Mouse (Mus musculus) heart, postnatal 25 days (tissue): ENCODE measurements around the gene Gm20388. TPM values are rescaled to one million over a fixed set of nuclear protein-coding genes. Genes with fewer than 3 reads are reported as not detected.

Experiments
- DNase-seq: peaks from one replicate; pipeline ENCODE4 v3.0.0; 2022; ENCODE audit warnings: low spot score
- intact Hi-C: fragments of 180-260 bp; cut with DNase I; formaldehyde crosslinking; loops from one replicate; pipeline ENCODE4 v1.15.1; 2025
- total RNA-seq, 2 experiments: library from RNA; stranded (reverse); gene quantifications; 2 replicates each; pipeline ENCODE4 v1.2.3; 2021

The Gm20388 gene
- total RNA-seq, 2 experiments from 2014 or later = 2.7 TPM; not detected in 1

DNA sequence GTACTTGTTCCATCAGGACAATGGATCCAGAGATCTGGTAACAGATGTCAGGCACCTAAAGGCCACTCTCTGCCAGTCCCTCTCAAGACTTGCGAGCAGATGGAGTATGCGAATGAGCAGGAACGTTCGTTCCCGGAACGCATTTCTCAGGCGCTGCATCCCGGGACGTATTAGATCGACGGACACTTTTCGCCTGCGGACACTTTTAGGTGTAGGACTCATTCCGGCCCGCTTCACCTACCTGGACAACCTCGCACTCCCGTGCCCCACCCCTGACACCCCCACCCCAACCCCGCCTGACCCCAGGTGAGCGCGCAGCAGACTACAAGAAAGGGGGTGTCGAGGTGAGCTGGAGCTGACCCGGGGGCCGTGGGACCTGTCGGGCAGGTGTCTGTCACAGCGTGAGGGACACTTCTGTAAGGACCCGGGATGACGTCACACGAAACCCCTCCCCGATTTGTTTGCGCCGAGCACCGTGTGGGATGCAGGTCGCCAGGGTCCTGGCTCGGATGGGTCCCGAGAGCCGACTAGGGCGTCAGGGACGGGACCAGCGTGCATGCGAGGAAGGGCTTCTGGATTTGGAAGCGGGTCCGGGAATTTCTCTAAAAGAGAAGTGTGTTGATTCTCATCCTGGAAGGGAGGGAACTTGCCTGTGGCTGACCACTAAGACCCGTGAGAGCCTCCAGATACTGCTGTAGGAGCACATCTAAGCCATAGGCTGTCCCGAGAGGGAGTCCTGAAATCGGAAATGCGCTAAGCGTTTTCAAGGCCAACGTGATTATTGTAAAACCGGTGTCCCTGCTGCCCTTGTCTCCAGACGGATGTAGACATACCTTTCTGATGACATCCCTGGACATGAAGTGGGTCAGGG lies 2864.9 kb downstream of the Gm20388 start, which contains the start of gene Acsf3:
TSS of gene Acsf3 (plus strand) at position 202 of the 871 bp plus-strand sequence.
- intact Hi-C loops = loop anchor here (2.0 kb wide), 1 partner anchor 97 kb away; no protein-coding TSS in a partner anchor
- peak; percentile 15 for DNase-seq

DNA sequence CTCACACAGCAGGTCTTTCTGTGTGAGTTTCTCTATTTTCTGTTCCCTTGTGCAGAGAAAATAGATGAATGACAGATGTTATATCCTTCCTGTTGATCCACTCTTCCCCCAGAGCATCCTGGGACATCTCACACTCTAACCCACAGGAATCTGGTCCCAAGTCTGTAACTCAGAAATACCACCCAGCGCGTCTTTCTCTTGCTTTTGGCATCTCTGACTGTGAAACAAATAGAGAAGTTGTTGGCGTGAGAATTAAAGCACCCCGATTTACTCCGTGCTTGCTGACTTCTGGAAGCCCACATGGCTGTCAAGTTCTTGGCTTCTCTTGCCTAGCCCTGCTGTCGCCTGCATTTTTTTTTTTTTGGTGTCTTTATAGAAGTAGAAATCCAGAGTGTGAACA lies 2867.1 kb downstream of the Gm20388 start:
- intact Hi-C loops = no loop called here
- DNase-seq = no peak

DNA sequence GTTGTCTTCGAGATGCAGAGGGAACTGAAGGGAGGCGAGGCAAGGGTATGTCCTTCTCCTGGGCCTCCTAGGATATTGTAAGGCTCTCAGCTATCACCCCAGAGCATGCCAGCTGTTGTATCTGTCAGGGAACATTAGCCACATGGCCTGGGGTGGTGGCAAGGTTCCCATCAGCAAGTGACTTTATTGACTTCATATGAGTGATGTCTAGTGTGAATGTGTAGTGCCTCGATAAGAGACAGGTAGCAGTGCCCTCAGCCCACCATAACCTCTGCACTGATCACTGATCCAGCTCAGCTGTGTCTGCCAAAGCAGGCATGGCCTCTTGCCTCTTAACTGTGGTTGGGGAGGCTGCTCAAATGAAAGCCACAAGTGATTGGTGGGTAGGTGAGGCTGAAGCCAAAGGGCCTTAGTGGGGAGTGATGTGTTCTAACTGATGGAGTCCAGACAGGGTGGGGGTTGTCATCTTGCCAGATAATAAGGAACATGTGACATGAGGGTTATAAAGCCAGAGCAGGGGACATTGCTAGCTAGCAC lies 2868.1 kb downstream of the Gm20388 start:
- intact Hi-C loops = no loop called here
- no peak for DNase-seq

DNA sequence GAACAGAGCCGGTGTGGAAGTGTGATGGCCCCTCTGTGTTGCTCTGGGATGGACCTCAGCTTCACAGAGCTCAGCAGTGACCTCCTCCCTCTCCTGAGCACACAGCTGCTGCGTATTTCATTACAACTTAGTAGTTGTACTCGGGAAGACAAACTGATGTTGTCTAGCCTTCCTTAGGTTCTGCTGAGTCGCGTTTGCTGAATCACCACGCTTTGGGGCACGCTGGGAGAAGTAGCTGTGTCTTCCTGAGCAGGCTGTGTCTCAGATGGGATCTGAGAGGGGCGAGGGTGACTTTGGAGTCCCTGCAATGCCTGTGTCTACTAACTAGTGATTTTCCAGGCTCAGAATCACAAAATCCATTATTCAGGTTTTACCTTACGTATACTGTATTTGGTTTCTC lies 2868.6 kb downstream of the Gm20388 start:
- intact Hi-C loops = no loop called here

DNA sequence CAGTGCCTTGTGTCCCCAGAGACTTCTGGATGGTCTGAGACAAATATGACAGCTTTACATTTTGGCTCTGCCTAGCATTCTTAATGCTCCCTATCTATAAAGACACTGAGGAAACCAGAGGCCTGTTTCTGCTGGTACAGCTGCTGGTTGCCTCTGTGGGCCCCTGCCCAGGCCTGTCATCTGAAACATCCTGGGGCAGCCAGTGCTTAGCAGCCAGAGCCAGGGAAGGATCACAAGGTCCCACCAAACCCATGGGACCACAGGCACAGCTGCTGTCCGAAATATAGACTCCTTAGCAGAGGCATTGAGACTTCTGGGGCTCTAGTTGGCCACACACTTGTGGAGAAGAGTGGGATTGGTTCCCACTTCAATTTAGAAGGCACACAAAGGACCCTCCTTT lies 2874.1 kb downstream of the Gm20388 start:
- DNase-seq = no peak
- intact Hi-C loops = no loop called here

More for the DNA sequence above, 2868.6 kb downstream of the Gm20388 start:
- no peak for DNase-seq

DNA sequence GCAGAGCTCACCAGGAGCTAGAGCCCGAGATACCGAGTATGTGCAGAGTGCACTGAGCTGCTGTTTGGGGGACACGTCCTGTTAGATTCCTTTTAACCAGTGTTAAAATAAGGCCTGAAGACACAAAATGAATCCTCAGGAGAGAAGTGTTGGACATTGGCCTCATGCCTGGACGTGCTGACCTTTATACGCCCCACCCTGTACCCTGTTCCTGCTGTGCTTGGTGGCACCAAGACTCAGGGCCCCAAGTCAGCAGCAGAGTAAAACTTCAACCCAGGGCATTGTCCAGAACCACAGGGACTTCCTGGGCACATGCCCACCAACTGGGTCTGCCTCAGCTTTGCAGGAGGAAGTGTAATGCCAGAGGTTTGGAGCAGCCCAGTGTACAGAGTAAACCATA lies 2879.2 kb downstream of the Gm20388 start:
- intact Hi-C loops = no loop called here
- DNase-seq = no peak

DNA sequence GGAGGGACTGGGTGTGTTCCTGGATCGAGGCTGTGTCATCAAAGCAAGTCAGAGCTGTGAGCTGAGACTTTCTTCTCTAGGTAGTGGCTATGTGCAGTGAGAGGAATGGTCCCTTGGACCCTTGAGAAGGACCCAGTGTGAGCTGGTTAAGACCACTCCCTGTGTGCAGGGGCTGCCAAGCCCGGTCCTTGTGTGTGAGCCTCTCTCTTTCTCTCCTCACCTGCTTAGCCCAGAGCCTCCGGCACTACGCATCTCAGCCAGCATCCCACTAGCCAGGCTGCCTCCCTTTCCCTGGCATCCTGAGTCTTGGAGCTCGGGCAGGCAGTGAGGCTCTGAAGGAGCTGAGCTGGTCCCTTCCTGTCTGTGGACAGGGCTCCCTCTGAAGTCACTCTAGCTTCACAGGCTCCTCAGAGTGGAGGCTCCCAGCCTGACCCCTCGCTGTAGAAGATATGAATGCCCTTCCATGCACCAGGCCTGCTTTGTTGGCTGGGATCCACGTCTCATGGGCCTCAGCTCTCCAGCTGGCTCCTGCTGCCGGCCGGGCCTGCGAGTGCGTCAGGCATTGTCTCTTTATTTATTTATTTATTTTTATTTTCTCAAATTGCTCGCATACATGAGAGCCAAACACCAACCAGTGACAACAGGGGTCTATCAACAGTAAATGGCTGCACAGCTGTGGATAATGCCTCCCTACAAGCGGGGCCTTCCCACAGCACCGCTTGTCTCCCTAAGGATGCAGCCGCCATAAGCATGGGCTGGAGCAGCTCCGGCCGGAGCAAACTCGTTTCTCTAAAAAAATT lies 2882.9 kb downstream of the Gm20388 start:
- peak; percentile 38 for DNase-seq
- intact Hi-C loops = no loop called here

DNA sequence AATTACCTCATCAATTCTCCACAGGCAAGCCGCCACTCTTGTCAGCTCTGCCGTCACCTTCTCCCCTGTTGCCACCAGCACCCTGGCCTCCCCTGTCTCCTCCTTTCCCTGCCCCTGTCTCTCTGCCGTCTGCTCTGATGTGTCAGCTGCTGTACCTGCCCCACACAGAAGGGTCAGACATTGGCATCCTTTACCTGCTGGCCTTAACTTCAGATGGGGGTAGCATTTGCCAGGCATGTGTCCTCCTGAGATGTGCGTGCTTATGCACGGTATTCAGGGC lies 2883.5 kb downstream of the Gm20388 start:
- DNase-seq = no peak
- intact Hi-C loops = no loop called here

DNA sequence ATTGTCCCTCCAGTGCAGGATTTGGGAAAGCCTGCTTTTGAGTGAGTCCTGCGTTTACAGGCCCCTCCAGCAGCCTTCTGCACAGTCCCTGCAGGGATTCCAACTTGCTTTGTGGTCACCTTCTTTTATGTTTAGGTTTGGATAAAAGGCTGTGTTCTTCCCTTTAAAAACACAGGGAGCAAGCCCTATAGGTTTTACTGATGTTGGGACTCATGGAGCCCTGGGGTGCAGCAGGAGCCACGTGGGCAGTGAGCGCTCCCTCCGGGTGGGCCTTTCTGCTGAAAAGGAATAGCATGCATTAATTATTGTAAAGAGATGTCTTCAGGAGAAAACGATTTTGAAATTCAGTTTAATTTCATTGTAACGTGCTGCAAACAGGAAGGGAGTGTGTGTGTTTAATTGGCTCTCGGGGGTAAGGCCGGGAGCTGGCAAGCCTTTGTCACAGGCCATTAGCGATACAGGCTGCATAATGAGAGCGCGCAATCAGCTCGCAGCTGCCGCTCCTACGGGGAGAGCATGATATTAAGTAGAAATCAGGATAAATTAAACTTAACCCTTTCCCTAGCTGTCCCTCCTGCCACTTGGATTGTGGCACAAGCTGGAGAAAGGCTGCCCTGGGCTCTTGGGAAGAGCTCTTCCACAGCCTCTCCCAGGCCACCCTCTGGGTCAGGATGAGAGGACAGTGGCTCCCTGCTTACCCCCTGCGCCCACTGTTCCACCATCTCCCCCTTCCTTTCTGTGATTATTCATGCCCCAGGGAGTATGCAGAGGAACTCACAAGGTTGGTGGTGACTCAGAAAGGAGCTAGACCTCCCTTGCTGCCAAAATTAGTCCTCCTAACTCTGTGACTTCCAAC lies 2893.5 kb downstream of the Gm20388 start:
- no peak for DNase-seq
- intact Hi-C loops = no loop called here

DNA sequence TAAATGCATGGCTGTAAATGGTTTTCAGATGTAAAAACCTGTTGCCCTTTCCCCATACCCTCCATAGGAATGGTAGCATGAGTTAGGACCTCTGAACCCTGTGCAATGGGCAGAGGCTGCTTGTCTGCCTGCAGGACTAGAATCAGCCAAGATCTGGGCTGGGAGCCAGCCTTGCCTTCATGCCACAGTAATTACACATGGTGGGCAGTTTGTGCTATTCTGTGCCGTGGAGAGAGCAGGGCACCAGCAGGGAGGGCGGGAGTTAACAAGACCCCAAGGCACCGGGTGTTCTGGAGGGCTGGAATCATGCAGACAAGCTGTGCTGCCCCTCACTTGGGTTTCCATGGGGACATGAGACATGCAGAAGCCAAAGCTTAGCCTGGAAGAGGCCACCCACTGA lies 2894.7 kb downstream of the Gm20388 start:
- DNase-seq = no peak
- intact Hi-C loops = no loop called here

DNA sequence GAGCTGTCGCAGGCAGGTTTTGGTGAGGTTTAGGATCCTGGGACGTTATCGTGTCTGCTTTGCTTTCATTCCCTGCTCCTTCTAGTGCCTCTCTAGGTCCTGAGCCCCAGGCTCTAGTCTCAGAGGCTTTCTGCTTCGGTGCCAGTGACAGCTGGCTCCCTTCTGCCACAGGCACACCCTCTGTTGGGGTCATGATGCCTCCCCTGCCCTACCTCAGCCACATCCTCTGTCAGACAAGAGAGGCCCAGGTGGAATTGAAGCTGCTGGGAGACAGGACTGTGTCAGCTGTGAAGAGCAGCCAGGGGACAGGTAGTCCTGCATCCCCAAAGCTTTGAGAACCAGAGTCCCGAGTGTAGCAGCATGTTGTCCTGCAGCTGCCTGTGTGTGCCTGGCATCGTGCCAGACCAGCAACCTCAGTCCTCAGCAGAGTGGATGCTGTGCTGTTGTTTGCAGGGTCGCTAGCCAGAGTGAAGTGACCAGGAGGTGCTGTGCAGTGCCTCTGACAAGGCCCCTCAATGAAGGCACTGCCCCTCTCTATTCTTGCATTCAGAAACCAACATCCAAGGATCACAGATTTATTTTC lies 2896.4 kb downstream of the Gm20388 start:
- no peak for DNase-seq
- intact Hi-C loops = no loop called here

DNA sequence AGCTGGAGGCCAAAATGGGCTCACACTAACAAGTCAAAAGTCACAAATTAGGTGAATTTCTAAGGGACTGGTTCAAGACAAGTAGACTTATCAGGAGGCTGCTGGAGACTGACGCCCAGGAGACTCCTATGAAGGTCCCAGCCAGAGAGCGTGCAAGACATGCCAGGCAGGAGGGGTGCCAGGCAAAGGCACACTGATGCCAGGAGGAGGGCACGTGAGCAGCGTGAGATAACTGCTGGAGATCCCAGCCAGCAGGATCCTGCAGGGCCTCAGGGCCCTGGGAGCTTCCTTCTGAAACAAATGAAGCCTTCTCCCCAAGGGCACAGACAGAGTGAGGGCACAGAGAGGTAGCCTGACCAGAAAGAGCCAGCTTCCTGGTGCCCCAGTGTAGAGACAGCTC lies 2897.3 kb downstream of the Gm20388 start:
- DNase-seq = no peak

DNA sequence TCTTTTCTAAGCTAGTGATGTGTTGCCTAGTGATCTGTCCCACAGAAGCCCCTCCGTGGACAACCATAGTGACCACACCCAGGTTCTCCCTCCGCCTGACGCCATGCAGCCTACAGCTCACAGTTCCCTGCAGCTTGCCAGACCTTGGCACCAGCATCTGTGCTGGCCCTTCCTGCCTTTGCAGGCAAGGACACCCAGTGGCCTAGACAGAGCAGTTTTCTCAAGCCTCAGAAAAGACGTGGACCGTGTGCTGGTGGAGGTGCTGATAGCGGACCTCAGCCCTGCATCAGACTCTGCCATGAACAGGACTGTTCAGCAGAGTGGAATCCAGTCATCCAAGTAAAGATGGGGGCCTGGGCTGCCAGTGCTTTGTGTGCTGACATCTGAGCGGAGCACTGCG lies 2899.7 kb downstream of the Gm20388 start:
- intact Hi-C loops = loop anchor here (5.0 kb wide), 3 partner anchors 78 to 193 kb away; no protein-coding TSS in a partner anchor
- no peak for DNase-seq

More for the DNA sequence above, 2897.3 kb downstream of the Gm20388 start:
- intact Hi-C loops = no loop called here

DNA sequence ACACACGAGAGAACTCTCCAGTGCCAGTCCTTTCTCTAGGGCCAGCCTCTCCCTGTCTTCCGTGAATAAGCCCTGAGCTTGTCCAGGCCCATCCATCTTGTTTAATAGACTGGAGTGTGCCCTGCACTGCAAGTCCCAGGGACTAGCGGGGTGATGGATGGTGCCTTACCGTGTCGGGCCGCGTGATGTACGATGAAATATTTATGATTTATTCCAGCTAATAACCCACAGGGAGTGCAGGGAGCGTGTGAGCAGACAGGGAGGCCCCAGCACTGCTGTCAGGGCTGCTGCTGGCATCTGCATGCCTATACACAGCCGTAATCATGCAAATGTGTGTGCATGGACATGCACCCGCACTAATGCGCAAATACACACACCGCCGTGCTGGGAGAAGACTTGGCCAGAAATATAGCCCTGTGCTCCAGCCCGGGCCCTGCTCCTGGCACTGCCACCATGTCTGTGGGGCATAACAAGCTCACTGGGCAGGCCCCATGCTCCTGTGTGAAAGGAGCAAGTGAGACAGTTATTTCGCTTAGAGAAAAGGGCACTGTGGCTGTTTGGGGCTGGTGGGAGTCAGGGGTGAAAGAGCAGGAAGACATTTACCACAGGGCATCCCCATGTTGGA lies 2901.3 kb downstream of the Gm20388 start:
- intact Hi-C loops = loop anchor here (5.0 kb wide), 3 partner anchors 80 to 195 kb away; no protein-coding TSS in a partner anchor
- DNase-seq = no peak

DNA sequence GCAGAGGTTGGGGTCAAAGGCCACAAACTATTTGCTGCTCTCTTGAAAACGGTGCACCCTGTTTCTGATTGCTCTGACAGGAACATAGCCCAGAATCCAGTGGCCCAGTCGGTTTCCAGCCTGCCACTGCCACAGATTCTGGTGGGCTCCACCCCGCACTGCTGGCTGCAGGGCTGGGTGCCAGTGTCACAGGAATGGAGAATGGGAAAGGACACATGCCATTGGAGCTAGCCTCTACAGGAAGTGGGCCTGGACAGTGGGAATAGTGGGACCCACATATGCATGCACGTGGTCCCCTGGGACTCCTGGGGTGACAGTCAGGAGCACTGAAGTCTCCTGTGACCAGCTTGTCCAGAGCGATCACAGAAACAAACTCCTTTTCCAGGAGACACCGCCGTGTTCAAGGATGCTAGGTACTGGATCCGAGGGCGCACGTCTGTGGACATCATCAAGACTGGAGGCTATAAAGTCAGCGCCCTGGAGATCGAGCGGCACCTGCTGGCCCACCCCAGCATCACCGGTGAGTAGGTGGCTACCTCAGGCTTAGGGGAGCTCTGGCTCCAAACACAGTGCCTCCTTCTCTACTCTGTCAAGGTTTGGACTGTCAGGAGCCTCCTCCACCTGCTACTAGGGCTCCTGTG lies 2902.1 kb downstream of the Gm20388 start:
- intact Hi-C loops = loop anchor here (5.0 kb wide), 3 partner anchors 80 to 195 kb away; no protein-coding TSS in a partner anchor

DNA sequence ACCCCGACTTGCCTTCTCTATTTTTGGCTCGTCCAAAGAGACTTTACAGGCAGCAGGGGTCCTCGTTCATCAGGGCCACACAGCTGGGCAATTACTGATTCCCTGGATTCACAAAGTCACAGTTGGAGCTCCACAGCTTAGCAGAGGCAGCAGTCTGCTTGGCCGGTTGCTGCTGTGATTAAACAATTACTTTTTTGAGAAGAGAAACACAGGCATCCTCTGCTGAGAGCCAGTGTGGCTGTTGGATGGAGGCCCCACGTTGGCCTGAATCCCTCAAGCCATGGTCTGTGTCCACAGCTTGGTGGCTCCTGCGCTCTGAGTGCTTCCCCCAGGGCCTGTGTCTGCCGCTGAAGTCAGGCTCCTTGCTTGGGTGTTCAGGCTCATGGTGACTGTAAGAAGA lies 2904.0 kb downstream of the Gm20388 start:
- DNase-seq = no peak
- intact Hi-C loops = loop anchor here (5.0 kb wide), 3 partner anchors 82 to 197 kb away; no protein-coding TSS in a partner anchor

More for the DNA sequence above, 2902.1 kb downstream of the Gm20388 start:
- DNase-seq = no peak

DNA sequence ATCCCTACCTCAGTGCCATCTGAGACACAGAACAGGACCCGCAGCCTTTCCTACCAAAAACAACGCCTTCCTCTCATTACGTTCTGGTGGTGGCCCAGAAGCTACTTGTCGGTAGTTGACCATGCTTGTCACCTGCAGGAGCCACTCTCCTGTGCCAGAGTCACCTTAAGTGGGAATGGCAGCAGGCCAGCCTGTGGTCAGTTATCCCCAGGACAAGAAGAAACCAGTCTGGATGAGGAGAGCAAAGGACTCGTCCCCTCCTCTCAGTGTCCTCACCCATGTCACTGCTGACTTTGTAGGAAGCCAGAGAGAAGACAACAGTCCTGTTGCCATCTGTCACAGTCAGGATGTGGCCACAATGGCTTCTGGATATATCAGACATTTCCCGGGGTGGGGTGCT lies 2906.3 kb downstream of the Gm20388 start:
- intact Hi-C loops = no loop called here
- no peak for DNase-seq

DNA sequence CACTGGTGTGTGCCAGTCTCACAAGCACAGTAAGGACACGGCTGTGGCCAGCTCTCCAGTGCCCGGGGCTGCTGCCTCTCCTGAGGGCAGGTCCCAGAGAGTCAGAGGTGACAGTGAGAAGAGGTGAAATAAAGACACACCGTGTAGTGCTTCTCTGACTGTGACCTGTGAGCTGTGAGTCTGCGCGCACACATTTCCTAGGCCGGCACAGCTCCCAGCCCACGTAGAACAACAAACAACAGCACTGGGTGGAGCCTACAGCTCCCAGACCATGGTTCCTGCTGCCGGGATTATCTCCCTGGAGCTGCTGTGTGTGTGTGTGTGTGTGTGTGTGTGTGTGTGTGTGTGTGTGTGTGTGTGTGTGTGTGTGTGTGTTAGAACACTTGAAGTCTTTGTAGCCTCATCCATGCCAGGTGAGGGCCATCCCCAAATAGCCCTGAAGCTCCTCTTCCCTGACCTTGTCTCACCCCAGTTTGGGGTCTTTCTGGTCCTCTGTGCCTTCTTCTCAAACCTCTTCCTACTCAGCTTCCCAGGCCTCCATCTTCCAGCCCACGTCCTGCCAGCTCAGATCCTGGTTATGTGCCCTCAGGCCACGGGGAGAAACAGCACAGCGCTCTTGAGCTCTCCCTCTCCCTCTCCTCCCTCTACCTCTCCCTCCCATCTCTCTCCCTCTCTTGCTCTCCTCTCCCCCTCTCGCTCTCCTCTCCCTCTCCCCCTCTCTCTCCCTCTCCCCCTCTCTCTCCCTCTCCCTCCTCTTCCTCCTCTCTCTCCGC lies 2907.3 kb downstream of the Gm20388 start:
- intact Hi-C loops = no loop called here
- DNase-seq = no peak
